Mouse (Mus musculus) neutrophil, adult 59 days (primary cell): ENCODE results near the gene Stab1. TPM values are rescaled to one million over a fixed set of nuclear protein-coding genes. Genes with fewer than 3 reads are reported as not detected.

Experiments used
- total RNA-seq, 2 experiments: library from RNA; stranded (reverse); gene quantifications; 1 replicate in 1 of 2; 2 replicates in 1 of 2; pipeline ENCODE4 v1.2.4; 2023

The Stab1 gene
- 1 to 10 TPM; 2.2 to 6.0 TPM for total RNA-seq

DNA sequence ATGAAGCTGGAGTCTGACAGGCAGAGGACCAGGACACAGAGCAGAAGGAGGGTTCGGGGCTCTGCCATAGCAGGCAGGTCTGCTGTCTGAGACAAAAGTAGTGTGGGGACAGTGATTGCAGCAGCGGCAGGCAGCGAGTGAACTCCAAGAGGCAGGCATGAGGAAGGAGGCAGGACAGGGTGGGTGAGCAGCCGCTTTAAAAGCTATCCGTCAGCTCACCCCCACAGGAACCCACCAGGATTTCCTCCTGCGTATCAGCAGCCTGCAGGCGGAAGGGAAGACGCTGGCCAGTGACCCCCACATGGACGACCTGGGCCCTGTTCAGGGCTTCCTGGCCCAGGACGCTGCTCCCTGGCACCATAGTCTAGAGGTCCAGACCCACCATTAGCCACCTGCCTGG, at the start of gene Stab1:
Stab1 (minus strand) TSS at position 217 of the 400 bp plus-strand sequence.

DNA sequence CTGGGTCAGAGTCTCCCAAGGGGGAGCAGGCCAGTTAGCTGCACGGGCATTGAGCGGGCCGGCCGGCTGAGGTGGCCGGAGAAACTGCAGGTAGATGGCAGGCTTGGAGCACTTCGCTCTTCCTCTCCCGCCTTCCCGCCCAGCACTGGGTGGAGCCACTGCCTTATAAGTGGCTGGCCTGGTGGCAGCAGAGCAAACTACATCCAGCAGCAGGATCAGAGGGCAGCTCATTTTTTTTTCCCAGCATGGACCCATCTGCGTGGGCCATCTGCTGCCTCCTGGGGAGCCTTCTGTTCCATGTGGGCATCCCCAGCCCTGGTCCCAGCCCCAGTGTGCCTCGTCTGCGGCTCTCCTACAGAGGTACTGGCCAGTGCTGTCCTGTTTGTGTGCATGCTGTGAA, 49.2 kb upstream of the Stab1 start, which contains the start of gene Sema3g:
Sema3g (plus strand) TSS at position 195 of the 400 bp plus-strand sequence.

DNA sequence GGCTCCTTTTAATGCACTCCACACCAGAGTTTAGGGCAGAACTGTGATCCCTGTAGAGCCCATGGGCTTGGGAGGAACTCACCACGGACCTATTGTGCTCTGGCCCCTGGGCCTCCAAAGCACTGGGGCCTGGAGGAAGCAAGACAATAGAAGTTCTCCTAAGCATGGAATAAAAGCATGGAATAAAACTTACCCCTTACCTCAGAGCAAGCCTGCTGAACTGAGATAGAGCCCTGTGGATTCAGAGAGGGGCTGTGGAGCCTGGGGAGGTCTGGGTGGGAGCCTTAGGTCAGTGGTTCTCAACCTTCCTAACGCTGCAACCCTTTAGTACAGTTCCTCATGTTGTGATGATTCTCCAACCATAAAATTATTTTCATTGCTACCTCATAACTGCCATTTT, 48.4 kb upstream of the Stab1 start, which contains the start of gene Nisch:
Nisch (minus strand) TSS at position 101 of the 400 bp plus-strand sequence.

DNA sequence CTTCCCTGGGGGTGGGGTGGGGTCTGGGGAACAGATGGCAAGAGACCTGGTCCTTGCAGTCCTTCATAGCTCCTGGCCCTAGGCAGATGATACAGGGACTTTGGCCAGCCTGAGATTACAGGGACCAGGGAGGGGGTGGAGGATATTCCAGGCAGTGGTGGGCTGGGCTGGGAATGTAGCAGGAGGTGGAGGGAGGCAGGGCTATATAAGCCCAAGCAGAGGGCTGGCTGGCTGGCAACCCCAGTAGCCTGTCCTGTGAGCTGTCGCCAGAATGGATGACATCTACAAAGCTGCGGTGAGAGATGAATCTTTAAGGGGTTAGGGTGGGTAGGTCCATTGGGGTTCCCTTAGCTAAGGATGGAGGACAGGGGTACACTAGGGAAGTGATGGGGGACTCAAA, 39.6 kb upstream of the Stab1 start, which contains the start of gene Tnnc1:
Tnnc1 (plus strand) TSS at position 229 of the 400 bp plus-strand sequence.

DNA sequence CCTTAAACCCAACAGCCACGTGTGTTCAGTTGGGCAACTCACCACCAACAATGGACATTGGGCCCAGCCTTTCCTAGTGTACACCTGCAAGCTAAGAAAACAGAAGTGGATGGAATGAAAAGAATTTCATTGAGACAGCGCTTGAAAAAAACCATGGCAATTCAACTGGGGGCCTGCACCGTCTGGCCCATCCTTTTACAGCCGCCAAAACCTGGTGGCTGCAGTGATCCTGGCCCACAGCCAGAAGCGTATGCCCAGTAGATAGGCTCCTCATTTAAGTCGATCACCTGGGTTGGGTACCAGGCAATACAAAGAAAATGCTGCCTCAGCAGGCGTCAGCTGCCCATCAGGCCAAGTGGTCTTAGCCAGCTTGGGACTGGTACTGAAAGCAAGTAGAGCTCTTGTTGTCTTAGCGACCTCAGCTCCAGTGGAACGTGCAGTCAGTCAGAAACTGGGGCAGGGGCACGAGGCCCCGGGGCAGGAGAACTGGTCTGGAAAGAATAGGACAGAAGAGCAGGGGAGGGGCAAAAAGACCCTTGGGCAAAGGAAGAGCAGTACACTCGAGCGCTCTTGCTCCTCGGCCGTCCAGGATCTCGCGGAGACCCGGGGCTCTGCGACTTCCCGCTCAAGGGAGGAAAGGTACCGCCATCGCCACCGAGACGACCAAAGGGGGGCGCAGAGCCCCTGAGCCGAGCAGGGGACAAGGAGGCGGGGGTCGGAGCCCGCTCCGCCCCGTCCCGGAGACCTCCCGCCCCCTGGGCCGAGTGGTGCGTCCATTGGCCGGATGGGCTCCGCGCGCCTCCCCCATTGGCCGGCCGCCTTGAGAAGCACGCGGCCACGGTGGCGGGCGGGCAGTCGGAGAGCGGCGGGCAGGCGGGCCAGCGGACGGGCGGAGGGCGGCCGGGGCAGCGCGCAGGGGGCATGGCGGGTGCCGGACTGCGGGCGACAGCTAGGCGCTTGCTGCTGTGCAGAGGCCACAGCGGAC, 37.9 kb downstream of the Stab1 start, which contains the start of gene Nt5dc2:
Nt5dc2 (plus strand) TSS at position 818 of the 985 bp plus-strand sequence.

DNA sequence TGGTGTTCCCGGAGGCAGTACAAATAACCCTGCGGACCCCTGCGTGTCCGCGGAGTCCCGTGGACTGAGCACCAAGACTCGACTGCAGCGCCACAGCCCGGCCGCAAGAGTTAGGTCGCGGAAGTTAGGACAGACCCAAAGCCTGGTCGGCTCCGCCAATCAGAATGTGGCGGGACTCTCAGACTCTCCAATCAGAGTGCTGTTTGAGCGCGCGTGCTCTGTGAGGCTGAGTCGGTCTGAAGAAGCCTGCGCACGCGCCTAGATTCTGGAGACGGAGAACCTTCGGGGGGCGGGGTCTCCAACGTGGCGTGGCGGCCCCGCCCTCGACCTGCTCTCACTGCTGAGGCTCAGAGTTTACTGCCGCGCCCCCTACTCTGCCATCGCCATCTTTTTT, 39.6 kb downstream of the Stab1 start, which contains the start of gene Smim4:
Smim4 (minus strand) TSS at position 131 of the 394 bp plus-strand sequence.

Other genes with a start within 250 kb of the Stab1 start
- not detected for gene Itih3, start 244.9 kb downstream of the Stab1 start, total RNA-seq
- not detected for gene Itih1, start 225.4 kb downstream of the Stab1 start, total RNA-seq
- 1 to 10 TPM; 3.0 to 4.3 TPM for gene Nek4, start 217.3 kb downstream of the Stab1 start, total RNA-seq
- 10 to 100 TPM; 12.1 to 15.0 TPM for gene Glt8d1, start 167.2 kb downstream of the Stab1 start, total RNA-seq
- 10 to 100 TPM; 72.3 to 84.1 TPM for gene Spcs1, start 167.0 kb downstream of the Stab1 start, total RNA-seq
- gene Pbrm1, start 149.5 kb downstream of the Stab1 start, total RNA-seq, result 10 to 100 TPM; 50.0 to 53.1 TPM
- gene Gnl3, start 149.5 kb downstream of the Stab1 start, total RNA-seq, result 10 to 100 TPM; 47.4 to 66.5 TPM
- gene Smim4, start 39.7 kb downstream of the Stab1 start, total RNA-seq, result 10 to 100 TPM; 54.9 to 59.6 TPM
- gene Nt5dc2, start 37.6 kb downstream of the Stab1 start, total RNA-seq, result 10 to 100 TPM; 11.4 to 13.3 TPM
- under 1 TPM; 0.75 to 0.87 TPM for gene Tnnc1, start 39.7 kb upstream of the Stab1 start, total RNA-seq
- 100 to 1,000 TPM; 288 to 309 TPM for gene Nisch, start 48.3 kb upstream of the Stab1 start, total RNA-seq
- gene Sema3g, start 49.2 kb upstream of the Stab1 start, total RNA-seq, result under 1 TPM; 0.24 to 0.60 TPM
- gene Phf7, start 82.7 kb upstream of the Stab1 start, total RNA-seq, result 1 to 10 TPM; 6.6 to 7.2 TPM
- 10 to 100 TPM; 63.9 to 66.0 TPM for gene Bap1, start 82.8 kb upstream of the Stab1 start, total RNA-seq
- not detected for gene Dnah1, start 155.3 kb upstream of the Stab1 start, total RNA-seq
- gene Capn7, start 168.0 kb upstream of the Stab1 start, total RNA-seq, result 10 to 100 TPM; 23.3 to 27.4 TPM